Mouse (Mus musculus): ENCODE results near the gene Ncor2. TPM values are rescaled to one million over a fixed set of nuclear protein-coding genes. Genes with fewer than 3 reads are reported as not detected.

Ncor2 gene
- polyA plus RNA-seq, 1 experiment from 2014 or later: 17.0 TPM

GRCm38 (mm10) chr5:125176864-125177263 lies 2.2 kb downstream of the Ncor2 start:
- no peak for ATAC-seq (ENCODE audit: extremely low read depth, insufficient number of reproducible peaks, low FRiP score, low TSS enrichment)
- H3K9ac ChIP-seq: peak overlapping the region; percentile 97

GRCm38 (mm10) chr5:125176370-125176766 lies 2.7 kb downstream of the Ncor2 start:
- no peak for ATAC-seq (ENCODE audit: extremely low read depth, insufficient number of reproducible peaks, low FRiP score, low TSS enrichment)
- no peaks in the 10 kb centered on the region for H3K9me3 ChIP-seq
- H3K4me1 ChIP-seq: peaks cover 76% of the 10 kb centered on the region
- no peak overlapping the region for H3K27ac ChIP-seq (replicated peaks)
- H3K9ac ChIP-seq: peak overlapping the region; percentile 97
- H3K4me2 ChIP-seq: peak overlapping the region; percentile 98
- no peaks in the 10 kb centered on the region for H3K27me3 ChIP-seq (replicated peaks)
- WGBS: 40% methylated on average over 5 of the region's 5 CpGs
- no peaks in the 10 kb centered on the region for H3K36me3 ChIP-seq
- H3K4me3 ChIP-seq: peak overlapping the region; percentile 91; the same call in 1 of the 2 replicates

More at GRCm38 (mm10) chr5:125176864-125177263, 2.2 kb downstream of the Ncor2 start:
- H3K9me3 ChIP-seq: no peaks in the 10 kb centered on the region
- H3K27me3 ChIP-seq (replicated peaks): no peaks in the 10 kb centered on the region
- peak overlapping the region; percentile 96 for H3K27ac ChIP-seq (replicated peaks)
- peaks cover 71% of the 10 kb centered on the region for H3K4me1 ChIP-seq
- 32% methylated on average over 12 of the region's 12 CpGs for WGBS
- H3K36me3 ChIP-seq: no peaks in the 10 kb centered on the region
- H3K4me2 ChIP-seq: peak overlapping the region; percentile 98
- peak overlapping the region; percentile 91 for H3K4me3 ChIP-seq

GRCm38 (mm10) chr5:125175673-125176369 lies 3.2 kb downstream of the Ncor2 start:
- H3K9me3 ChIP-seq: no peaks in the 10 kb centered on the region
- H3K4me3 ChIP-seq: no peak overlapping the region
- H3K4me2 ChIP-seq: peak overlapping the region; percentile 37
- H3K9ac ChIP-seq: peak overlapping the region; percentile 97
- H3K36me3 ChIP-seq: no peaks in the 10 kb centered on the region
- H3K4me1 ChIP-seq: peaks cover 79% of the 10 kb centered on the region
- ATAC-seq (ENCODE audit: extremely low read depth, insufficient number of reproducible peaks, low FRiP score, low TSS enrichment): no peak
- peak overlapping the region; percentile 60 for H3K27ac ChIP-seq (replicated peaks)
- 66% methylated on average over 9 of the region's 9 CpGs for WGBS
- no peaks in the 10 kb centered on the region for H3K27me3 ChIP-seq (replicated peaks)

GRCm38 (mm10) chr5:125174726-125175672 lies 4.0 kb downstream of the Ncor2 start:
- peak overlapping the region; percentile 37 for H3K4me2 ChIP-seq
- H3K27ac ChIP-seq (replicated peaks): peak overlapping the region; percentile 60
- H3K36me3 ChIP-seq: no peaks in the 10 kb centered on the region
- H3K4me1 ChIP-seq: peaks cover 80% of the 10 kb centered on the region
- WGBS: 47% methylated on average over 13 of the region's 13 CpGs
- peak overlapping the region; percentile 53 for H3K9ac ChIP-seq
- H3K4me3 ChIP-seq: no peak overlapping the region
- H3K9me3 ChIP-seq: no peaks in the 10 kb centered on the region
- ATAC-seq (ENCODE audit: extremely low read depth, insufficient number of reproducible peaks, low FRiP score, low TSS enrichment): no peak
- no peaks in the 10 kb centered on the region for H3K27me3 ChIP-seq (replicated peaks)

- Histone ChIP-seq H3K27ac (replicated peaks) (no peak overlapping the region), H3K9me3 (no peaks in the 10 kb centered on the region), H3K4me3 (no peak overlapping the region), H3K36me3 (no peaks in the 10 kb centered on the region), H3K4me2 (no peak overlapping the region), H3K9ac (no peak overlapping the region), H3K27me3 (replicated peaks) (no peaks in the 10 kb centered on the region), H3K4me1 (peaks cover 84% of the 10 kb centered on the region)
- no peak for ATAC-seq (ENCODE audit: extremely low read depth, insufficient number of reproducible peaks, low FRiP score, low TSS enrichment)
- 89% methylated on average over 1 of the region's 1 CpGs for WGBS
Observed at GRCm38 (mm10) chr5:125173868-125174267, 5.2 kb downstream of the Ncor2 start.

GRCm38 (mm10) chr5:125172831-125173615 lies 6.0 kb downstream of the Ncor2 start:
- 65% methylated on average over 12 of the region's 12 CpGs for WGBS
- no peaks in the 10 kb centered on the region for H3K9me3 ChIP-seq
- H3K4me2 ChIP-seq: no peak overlapping the region
- peaks cover 93% of the 10 kb centered on the region for H3K4me1 ChIP-seq
- H3K27ac ChIP-seq (replicated peaks): no peak overlapping the region
- no peaks in the 10 kb centered on the region for H3K27me3 ChIP-seq (replicated peaks)
- H3K4me3 ChIP-seq: no peak overlapping the region
- ATAC-seq (ENCODE audit: extremely low read depth, insufficient number of reproducible peaks, low FRiP score, low TSS enrichment): no peak
- H3K9ac ChIP-seq: peak overlapping the region; percentile 26; the same call in 1 of the 2 replicates
- no peaks in the 10 kb centered on the region for H3K36me3 ChIP-seq

- no peak overlapping the region for H3K4me3 ChIP-seq
- peaks cover 97% of the 10 kb centered on the region for H3K4me1 ChIP-seq
- no peaks in the 10 kb centered on the region for H3K27me3 ChIP-seq (replicated peaks)
- H3K9ac ChIP-seq: 0 out of 2 replicates have a peak overlapping the region, but pooled peaks have one; percentile 38
- no peak for ATAC-seq (ENCODE audit: extremely low read depth, insufficient number of reproducible peaks, low FRiP score, low TSS enrichment)
- 58% methylated on average over 6 of the region's 6 CpGs for WGBS
- H3K27ac ChIP-seq (replicated peaks): no peak overlapping the region
- no peak overlapping the region for H3K4me2 ChIP-seq
- no peaks in the 10 kb centered on the region for H3K36me3 ChIP-seq
- no peaks in the 10 kb centered on the region for H3K9me3 ChIP-seq
Observed at GRCm38 (mm10) chr5:125171259-125171658, 7.8 kb downstream of the Ncor2 start.

- Histone ChIP-seq H3K36me3 (no peaks in the 10 kb centered on the region), H3K9ac (0 out of 2 replicates have a peak overlapping the region, but pooled peaks have one; percentile 8), H3K4me1 (peaks cover 97% of the 10 kb centered on the region), H3K27me3 (replicated peaks) (no peaks in the 10 kb centered on the region), H3K4me2 (no peak overlapping the region), H3K27ac (replicated peaks) (no peak overlapping the region), H3K9me3 (no peaks in the 10 kb centered on the region), H3K4me3 (no peak overlapping the region)
- WGBS: 74% methylated on average over 11 of the region's 11 CpGs
- no peak for ATAC-seq (ENCODE audit: extremely low read depth, insufficient number of reproducible peaks, low FRiP score, low TSS enrichment)
Observed at GRCm38 (mm10) chr5:125170107-125170842, 8.7 kb downstream of the Ncor2 start.

- no peaks in the 10 kb centered on the region for H3K27me3 ChIP-seq (replicated peaks)
- no peak overlapping the region for H3K4me2 ChIP-seq
- H3K27ac ChIP-seq (replicated peaks): peak overlapping the region; percentile 39; the same call in 1 of the 2 replicates
- no peak overlapping the region for H3K4me3 ChIP-seq
- H3K9ac ChIP-seq: peak overlapping the region; percentile 21; the same call in 1 of the 2 replicates
- no peak for ATAC-seq (ENCODE audit: extremely low read depth, insufficient number of reproducible peaks, low FRiP score, low TSS enrichment)
- H3K9me3 ChIP-seq: no peaks in the 10 kb centered on the region
- 76% methylated on average over 7 of the region's 7 CpGs for WGBS
- H3K36me3 ChIP-seq: no peaks in the 10 kb centered on the region
- H3K4me1 ChIP-seq: peaks cover 100% of the 10 kb centered on the region
Observed at GRCm38 (mm10) chr5:125168101-125168500, 10.9 kb downstream of the Ncor2 start.

- Histone ChIP-seq H3K36me3 (no peaks in the 10 kb centered on the region), H3K9me3 (no peaks in the 10 kb centered on the region), H3K4me1 (peaks cover 100% of the 10 kb centered on the region), H3K4me3 (no peak overlapping the region), H3K27me3 (replicated peaks) (no peaks in the 10 kb centered on the region), H3K27ac (replicated peaks) (peak overlapping the region; percentile 34; the same call in 1 of the 2 replicates), H3K9ac (peak overlapping the region; percentile 21; the same call in 1 of the 2 replicates), H3K4me2 (no peak overlapping the region)
- 60% methylated on average over 5 of the region's 5 CpGs for WGBS
- no peak for ATAC-seq (ENCODE audit: extremely low read depth, insufficient number of reproducible peaks, low FRiP score, low TSS enrichment)
Observed at GRCm38 (mm10) chr5:125167524-125167923, 11.5 kb downstream of the Ncor2 start.
